Mouse (Mus musculus): ENCODE measurements around the gene 1110032A03Rik. TPM values are rescaled to one million over a fixed set of nuclear protein-coding genes. Genes with fewer than 3 reads are reported as not detected.

The 1110032A03Rik gene
- total RNA-seq, 2 experiments from 2014 or later, result 15.9 to 28.1 TPM

Other genes starting within 250 kb of the 1110032A03Rik start
- 37.3 and 40.0 TPM in 2 replicates for gene Pts, start 246.8 kb downstream of the 1110032A03Rik start, total RNA-seq (2015; ENCODE audit: low replicate concordance)
- 3.7 and 17.7 TPM in 2 replicates for gene Pts, start 246.8 kb downstream of the 1110032A03Rik start, total RNA-seq (2017; ENCODE audit: low replicate concordance)
- gene Il18, start 220.7 kb downstream of the 1110032A03Rik start, total RNA-seq (2015; ENCODE audit: low replicate concordance), result 10.8 and 13.8 TPM in 2 replicates
- gene Il18, start 220.7 kb downstream of the 1110032A03Rik start, total RNA-seq (2017; ENCODE audit: low replicate concordance), result 1.1 and 11.3 TPM in 2 replicates
- not detected in 2 replicates for gene Bco2, start 220.3 kb downstream of the 1110032A03Rik start, total RNA-seq (2015; ENCODE audit: low replicate concordance)
- not detected in 2 replicates for gene Bco2, start 220.3 kb downstream of the 1110032A03Rik start, total RNA-seq (2017; ENCODE audit: low replicate concordance)
- gene Tex12, start 214.2 kb downstream of the 1110032A03Rik start, total RNA-seq (2015; ENCODE audit: low replicate concordance), result not detected in 2 replicates
- not detected in 2 replicates for gene Tex12, start 214.2 kb downstream of the 1110032A03Rik start, total RNA-seq (2017; ENCODE audit: low replicate concordance)
- gene Sdhd, start 171.7 kb downstream of the 1110032A03Rik start, total RNA-seq (2015; ENCODE audit: low replicate concordance), result 79.6 and 82.2 TPM in 2 replicates
- 43.1 and 59.0 TPM in 2 replicates for gene Sdhd, start 171.7 kb downstream of the 1110032A03Rik start, total RNA-seq (2017; ENCODE audit: low replicate concordance)
- gene Timm8b, start 171.6 kb downstream of the 1110032A03Rik start, total RNA-seq (2015; ENCODE audit: low replicate concordance), result 29.6 and 98.1 TPM in 2 replicates
- 22.5 and 77.4 TPM in 2 replicates for gene Timm8b, start 171.6 kb downstream of the 1110032A03Rik start, total RNA-seq (2017; ENCODE audit: low replicate concordance)
- not detected in 2 replicates for gene Pih1d2, start 158.2 kb downstream of the 1110032A03Rik start, total RNA-seq (2015; ENCODE audit: low replicate concordance)
- gene Pih1d2, start 158.2 kb downstream of the 1110032A03Rik start, total RNA-seq (2017; ENCODE audit: low replicate concordance), result 0.64 TPM in 1 of 2 replicates, not detected in the other
- 11.3 and 16.9 TPM in 2 replicates for gene Nkapd1, start 158.1 kb downstream of the 1110032A03Rik start, total RNA-seq (2015; ENCODE audit: low replicate concordance)
- 7.2 and 11.9 TPM in 2 replicates for gene Nkapd1, start 158.1 kb downstream of the 1110032A03Rik start, total RNA-seq (2017; ENCODE audit: low replicate concordance)
- 8.0 and 12.3 TPM in 2 replicates for gene Dlat, start 115.7 kb downstream of the 1110032A03Rik start, total RNA-seq (2015; ENCODE audit: low replicate concordance)
- gene Dlat, start 115.7 kb downstream of the 1110032A03Rik start, total RNA-seq (2017; ENCODE audit: low replicate concordance), result 6.9 and 15.3 TPM in 2 replicates
- not detected in 2 replicates for gene Dixdc1, start 36.0 kb downstream of the 1110032A03Rik start, total RNA-seq (2015; ENCODE audit: low replicate concordance)
- gene Dixdc1, start 36.0 kb downstream of the 1110032A03Rik start, total RNA-seq (2017; ENCODE audit: low replicate concordance), result not detected in 2 replicates
- gene 2310030G06Rik, start 29.0 kb downstream of the 1110032A03Rik start, total RNA-seq (2015; ENCODE audit: low replicate concordance), result not detected in 2 replicates
- gene 2310030G06Rik, start 29.0 kb downstream of the 1110032A03Rik start, total RNA-seq (2017; ENCODE audit: low replicate concordance), result not detected in 2 replicates
- not detected in 2 replicates for gene Cryab, start 24.2 kb downstream of the 1110032A03Rik start, total RNA-seq (2015; ENCODE audit: low replicate concordance)
- not detected in 2 replicates for gene Cryab, start 24.2 kb downstream of the 1110032A03Rik start, total RNA-seq (2017; ENCODE audit: low replicate concordance)
- gene Hspb2, start 23.2 kb downstream of the 1110032A03Rik start, total RNA-seq (2015; ENCODE audit: low replicate concordance), result not detected in 2 replicates
- gene Hspb2, start 23.2 kb downstream of the 1110032A03Rik start, total RNA-seq (2017; ENCODE audit: low replicate concordance), result not detected in 2 replicates
- 7.9 and 8.0 TPM in 2 replicates for gene Fdxacb1, start 7.3 kb downstream of the 1110032A03Rik start, total RNA-seq (2015; ENCODE audit: low replicate concordance)
- 6.8 and 8.2 TPM in 2 replicates for gene Fdxacb1, start 7.3 kb downstream of the 1110032A03Rik start, total RNA-seq (2017; ENCODE audit: low replicate concordance)
- gene Alg9, start 501 bp downstream of the 1110032A03Rik start, total RNA-seq (2015; ENCODE audit: low replicate concordance), result 16.8 and 45.4 TPM in 2 replicates
- gene Alg9, start 501 bp downstream of the 1110032A03Rik start, total RNA-seq (2017; ENCODE audit: low replicate concordance), result 11.4 and 14.8 TPM in 2 replicates
- 88.0 and 88.3 TPM in 2 replicates for gene Ppp2r1b, start 69.8 kb upstream of the 1110032A03Rik start, total RNA-seq (2015; ENCODE audit: low replicate concordance)
- gene Ppp2r1b, start 69.8 kb upstream of the 1110032A03Rik start, total RNA-seq (2017; ENCODE audit: low replicate concordance), result 87.7 and 116 TPM in 2 replicates
- gene Sik2, start 233.6 kb upstream of the 1110032A03Rik start, total RNA-seq (2015; ENCODE audit: low replicate concordance), result 122 and 151 TPM in 2 replicates
- gene Sik2, start 233.6 kb upstream of the 1110032A03Rik start, total RNA-seq (2017; ENCODE audit: low replicate concordance), result 92.4 and 131 TPM in 2 replicates

All from erythroid progenitor cell, adult 5-6 weeks (primary cell).